Mouse (Mus musculus) liver, embryonic 13.5 days (tissue): ENCODE measurements around the gene Kat7. TPM values are rescaled to one million over a fixed set of nuclear protein-coding genes. Genes with fewer than 3 reads are reported as not detected.

Source experiments
- ATAC-seq: fragments of 200-750 bp; cut with Nextera tagmentation; 2 replicates; pipeline ENCODE4 v1.8.0; 2017; ENCODE audit warnings: low read depth, mild to moderate bottlenecking, moderate number of reproducible peaks, moderate library complexity
- DNase-seq: peaks from one replicate; pipeline ENCODE4 v3.0.0; 2022
- H3K27ac ChIP-seq: fragments of 300-500 bp; sonication (generic); 2 replicates; pipeline ENCODE4 v1.5.1; 2015; ENCODE audit warnings: moderate library complexity, mild to moderate bottlenecking, inconsistent platforms
- H3K27me3 ChIP-seq: fragments of 300-500 bp; sonication (generic); 2 replicates; pipeline ENCODE4 v1.6.1; 2015; ENCODE audit warnings: mild to moderate bottlenecking, inconsistent platforms
- H3K36me3 ChIP-seq: fragments of 300-500 bp; sonication (generic); 2 replicates; pipeline ENCODE4 v1.6.1; 2015; ENCODE audit warnings: mild to moderate bottlenecking, inconsistent platforms
- H3K4me1 ChIP-seq: fragments of 300-500 bp; sonication (generic); replicated peaks from 2 replicates; pipeline ENCODE4 v1.6.1; 2015; ENCODE audit warnings: inconsistent platforms
- H3K4me2 ChIP-seq: fragments of 300-500 bp; sonication (generic); 2 replicates; pipeline ENCODE4 v1.6.1; 2015; ENCODE audit warnings: inconsistent platforms, mild to moderate bottlenecking, moderate library complexity
- H3K4me3 ChIP-seq: fragments of 300-500 bp; sonication (generic); replicated peaks from 2 replicates; pipeline ENCODE4 v1.5.1; 2015; ENCODE audit warnings: mild to moderate bottlenecking, inconsistent platforms
- H3K9ac ChIP-seq: fragments of 300-500 bp; sonication (generic); 2 replicates; pipeline ENCODE4 v1.6.1; 2015; ENCODE audit warnings: mild to moderate bottlenecking, inconsistent platforms
- H3K9me3 ChIP-seq: fragments of 300-500 bp; sonication (generic); replicated peaks from 2 replicates; pipeline ENCODE4 v1.6.1; 2016; ENCODE audit warnings: inconsistent platforms
- WGBS: fragments of 180-500 bp; shearing (Covaris S2); methylation state at CpG from one replicate; pipeline ENCODE4 v1.1.7; 2015; ENCODE audit not compliant: insufficient replicate concordance; 5-methylcytosine and 5-hydroxymethylcytosine counted together
- polyA plus RNA-seq: library from polyadenylated mRNA; unstranded; fragments of >200 nt; fragmentation: Nextera tagmentation; extraction: Ambion mirVana; gene quantifications from 2 replicates; pipeline ENCODE4 v1.2.1, GENCODE M21; 2015

Gene Kat7
- 33.4 and 39.7 TPM in 2 replicates for polyA plus RNA-seq

DNA sequence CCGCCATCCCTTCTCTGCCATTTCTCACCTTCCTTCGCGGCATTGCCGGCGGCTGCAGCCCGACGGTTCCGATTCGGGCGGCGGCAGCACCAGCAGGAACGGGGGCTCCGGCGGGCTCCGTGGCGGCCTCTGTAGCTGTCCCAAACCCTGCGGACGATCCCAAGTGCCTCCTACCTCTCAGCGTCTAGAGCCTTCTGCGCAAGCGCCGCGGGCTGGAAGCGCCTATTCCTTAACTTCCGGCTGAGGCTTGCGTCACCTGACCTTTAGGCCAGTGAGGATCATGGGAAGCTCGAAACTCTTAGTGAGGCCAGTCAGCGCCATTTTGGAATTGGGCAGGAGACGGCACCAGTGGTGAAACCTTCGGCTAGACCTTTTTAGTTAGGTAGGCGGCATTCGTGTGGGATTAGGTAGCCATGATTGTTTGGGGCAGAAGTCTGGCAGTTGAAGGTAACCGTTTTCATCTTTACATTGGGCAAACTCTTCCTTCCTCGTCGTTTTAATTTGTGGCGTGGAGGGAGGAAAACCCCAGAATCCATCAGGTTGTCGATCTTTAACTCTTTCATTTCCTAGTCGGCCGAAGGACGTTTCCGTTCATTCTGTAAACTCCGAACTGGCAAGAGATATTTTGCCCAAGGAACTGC lies at the start of gene Kat7:
Gene Kat7, minus strand, starts transcription at position 240 of the 641 bp plus-strand sequence.
- H3K9ac ChIP-seq, result peak within 1 kb of the TSS; percentile 98
- H3K27ac ChIP-seq, result peak within 1 kb of the TSS; percentile 98
- peaks cover 19% of the 10 kb centered on the region for H3K36me3 ChIP-seq
- DNase-seq (peak; percentile 97), ATAC-seq (peak; percentile 85)
- under 1% methylated on average over 42 of the region's 42 CpGs for WGBS
- no peaks in the 10 kb centered on the region for H3K9me3 ChIP-seq
- peaks cover 60% of the 10 kb centered on the region for H3K4me1 ChIP-seq
- H3K4me3 ChIP-seq, result peak within 1 kb of the TSS; percentile 91
- H3K4me2 ChIP-seq, result peak within 1 kb of the TSS; percentile 93
- no peaks in the 10 kb centered on the region for H3K27me3 ChIP-seq

DNA sequence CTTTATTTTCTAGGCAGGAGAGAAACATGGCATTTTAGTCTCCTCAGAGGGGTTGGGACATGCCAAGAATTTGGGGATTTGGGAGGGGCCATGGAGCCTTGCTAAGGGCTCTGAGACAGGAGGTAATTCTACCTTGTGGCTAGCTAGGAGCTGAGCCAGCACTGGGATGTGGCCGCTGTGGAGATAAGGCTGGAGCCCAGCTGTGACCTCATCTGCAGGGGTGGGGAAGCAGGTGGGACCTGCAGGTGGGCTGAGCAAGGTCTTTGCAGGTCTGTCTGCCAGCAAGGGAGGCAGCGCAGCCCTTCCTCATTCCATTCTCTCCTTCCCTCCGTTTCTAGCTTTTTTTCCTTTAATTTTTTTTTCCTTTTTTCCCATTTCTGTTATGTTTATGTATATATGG lies 48.2 kb upstream of the Kat7 start:
- Histone ChIP-seq H3K4me2 (peak overlapping the region; percentile 74; the same call in 1 of the 2 replicates), H3K9ac (peak overlapping the region; percentile 77), H3K36me3 (peaks cover 86% of the 10 kb centered on the region), H3K4me3 (no peak overlapping the region), H3K27me3 (no peaks in the 10 kb centered on the region), H3K4me1 (peaks cover 64% of the 10 kb centered on the region), H3K9me3 (no peaks in the 10 kb centered on the region), H3K27ac (peak overlapping the region; percentile 100)
- DNase-seq (no peak), ATAC-seq (no peak)
- 64% methylated on average over 3 of the region's 3 CpGs for WGBS

GRCm38 (mm10) chr11:95356469-95357273 lies 46.6 kb upstream of the Kat7 start:
- Histone ChIP-seq H3K27ac (peak overlapping the region; percentile 100), H3K9me3 (no peaks in the 10 kb centered on the region), H3K4me2 (peak overlapping the region; percentile 74), H3K36me3 (peaks cover 90% of the 10 kb centered on the region), H3K4me1 (peaks cover 80% of the 10 kb centered on the region), H3K4me3 (peak overlapping the region; percentile 48), H3K9ac (peak overlapping the region; percentile 77), H3K27me3 (no peaks in the 10 kb centered on the region)
- 20% methylated on average over 17 of the region's 17 CpGs for WGBS
- peak; percentile 96 for DNase-seq
- ATAC-seq, result peak; percentile 96

DNA sequence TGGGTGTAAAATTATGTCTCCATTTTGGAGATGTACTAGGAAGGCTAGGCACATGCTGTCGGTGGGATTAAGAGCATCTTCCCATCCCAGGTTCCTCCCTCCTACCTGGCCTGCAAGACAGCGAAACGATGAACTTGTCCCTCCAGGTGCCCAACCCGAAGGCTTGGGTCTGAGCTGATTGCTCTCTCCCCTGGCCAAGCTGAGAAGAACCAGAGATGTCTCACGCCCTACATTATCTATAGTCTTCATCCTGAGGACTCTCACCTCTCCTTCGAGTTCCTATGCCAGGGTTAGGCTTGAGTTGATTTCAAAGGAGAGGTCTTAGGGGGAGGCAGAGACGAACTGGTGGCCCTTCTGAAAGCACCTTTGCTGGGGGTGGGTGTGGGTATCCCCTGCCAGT lies 46.0 kb upstream of the Kat7 start:
- H3K27ac ChIP-seq, result peak overlapping the region; percentile 100
- no peak for DNase-seq
- 44% methylated on average over 7 of the region's 7 CpGs for WGBS
- no peaks in the 10 kb centered on the region for H3K27me3 ChIP-seq
- peaks cover 91% of the 10 kb centered on the region for H3K36me3 ChIP-seq
- ATAC-seq, result peak; percentile 30
- no peaks in the 10 kb centered on the region for H3K9me3 ChIP-seq
- H3K4me2 ChIP-seq, result peak overlapping the region; percentile 74
- H3K9ac ChIP-seq, result peak overlapping the region; percentile 77
- peaks cover 86% of the 10 kb centered on the region for H3K4me1 ChIP-seq
- H3K4me3 ChIP-seq, result peak overlapping the region; percentile 48

GRCm38 (mm10) chr11:95355661-95356011 lies 45.6 kb upstream of the Kat7 start:
- WGBS, result 89% methylated on average over 5 of the region's 5 CpGs
- Histone ChIP-seq H3K27ac (peak overlapping the region; percentile 100), H3K4me2 (peak overlapping the region; percentile 74), H3K4me1 (peaks cover 90% of the 10 kb centered on the region), H3K9me3 (no peaks in the 10 kb centered on the region), H3K27me3 (no peaks in the 10 kb centered on the region), H3K36me3 (peaks cover 91% of the 10 kb centered on the region), H3K4me3 (peak overlapping the region; percentile 48), H3K9ac (peak overlapping the region; percentile 77)
- DNase-seq (no peak), ATAC-seq (no peak)

DNA sequence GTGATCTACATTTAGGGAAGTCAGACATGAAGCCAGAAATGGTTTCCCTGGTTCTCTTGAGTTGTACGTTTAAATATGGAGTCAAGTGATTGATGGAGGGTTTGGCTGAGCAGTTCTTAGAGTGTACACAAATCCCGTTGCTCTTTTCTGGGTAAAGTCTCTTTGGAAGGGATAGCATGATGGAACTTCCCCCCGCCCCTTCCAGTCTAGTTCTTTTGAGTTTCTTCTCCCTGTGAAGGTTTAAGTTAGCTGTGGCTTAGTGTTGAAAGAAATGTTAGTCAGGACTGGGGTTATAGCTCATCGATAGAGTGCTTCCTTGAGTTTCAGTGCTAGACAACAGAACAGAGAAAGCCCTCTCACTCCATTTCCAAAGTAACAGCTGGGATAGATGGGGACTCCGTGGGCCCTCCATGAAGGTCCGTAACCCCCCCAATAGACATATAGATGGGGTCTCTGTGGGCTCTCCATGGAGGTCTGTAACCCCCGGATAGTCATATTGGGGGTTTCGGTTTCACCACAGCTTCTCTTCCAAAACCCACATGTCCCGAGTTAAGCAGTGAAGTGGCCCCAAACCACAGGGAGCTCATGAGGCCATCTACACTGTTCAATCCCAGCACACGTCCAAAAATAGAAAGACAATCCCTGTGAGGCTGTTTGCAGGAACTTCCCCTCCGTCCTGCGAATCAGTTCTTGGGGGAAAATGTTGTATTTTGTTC lies 45.1 kb upstream of the Kat7 start:
- Histone ChIP-seq H3K27ac (peak overlapping the region; percentile 100), H3K4me2 (peak overlapping the region; percentile 74), H3K4me3 (peak overlapping the region; percentile 48), H3K4me1 (peaks cover 93% of the 10 kb centered on the region), H3K9ac (peak overlapping the region; percentile 77), H3K27me3 (no peaks in the 10 kb centered on the region), H3K9me3 (no peaks in the 10 kb centered on the region), H3K36me3 (peaks cover 91% of the 10 kb centered on the region)
- 62% methylated on average over 12 of the region's 12 CpGs for WGBS
- no peak for DNase-seq
- no peak for ATAC-seq

GRCm38 (mm10) chr11:95354228-95354944 lies 44.3 kb upstream of the Kat7 start:
- DNase-seq, result no peak
- H3K4me2 ChIP-seq, result peak overlapping the region; percentile 74
- H3K36me3 ChIP-seq, result peaks cover 91% of the 10 kb centered on the region
- no peak for ATAC-seq
- H3K4me1 ChIP-seq, result peaks cover 97% of the 10 kb centered on the region
- H3K4me3 ChIP-seq, result peak overlapping the region; percentile 48; the same call in 1 of the 2 replicates
- H3K9ac ChIP-seq, result peak overlapping the region; percentile 77
- peak overlapping the region; percentile 100 for H3K27ac ChIP-seq
- H3K9me3 ChIP-seq, result no peaks in the 10 kb centered on the region
- no peaks in the 10 kb centered on the region for H3K27me3 ChIP-seq
- 69% methylated on average over 14 of the region's 14 CpGs for WGBS

GRCm38 (mm10) chr11:95353226-95353625 lies 43.2 kb upstream of the Kat7 start:
- Histone ChIP-seq H3K27ac (peak overlapping the region; percentile 100), H3K4me3 (0 out of 2 replicates have a peak overlapping the region, but pooled peaks have one; percentile 5), H3K9ac (peak overlapping the region; percentile 44; the same call in 1 of the 2 replicates), H3K27me3 (no peaks in the 10 kb centered on the region), H3K36me3 (peaks cover 91% of the 10 kb centered on the region), H3K4me2 (peak overlapping the region; percentile 10), H3K9me3 (no peaks in the 10 kb centered on the region), H3K4me1 (peaks cover 98% of the 10 kb centered on the region)
- WGBS, result 46% methylated on average over 9 of the region's 9 CpGs
- ATAC-seq (no peak), DNase-seq (no peak)

GRCm38 (mm10) chr11:95352686-95353085 lies 42.6 kb upstream of the Kat7 start:
- Histone ChIP-seq H3K27ac (peak overlapping the region; percentile 100), H3K4me3 (0 out of 2 replicates have a peak overlapping the region, but pooled peaks have one; percentile 5), H3K36me3 (peaks cover 91% of the 10 kb centered on the region), H3K9ac (peak overlapping the region; percentile 44; the same call in 1 of the 2 replicates), H3K4me1 (peaks cover 96% of the 10 kb centered on the region), H3K9me3 (no peaks in the 10 kb centered on the region), H3K4me2 (peak overlapping the region; percentile 10), H3K27me3 (no peaks in the 10 kb centered on the region)
- no peak for ATAC-seq
- 61% methylated on average over 2 of the region's 2 CpGs for WGBS
- no peak for DNase-seq

GRCm38 (mm10) chr11:95350960-95351359 lies 40.9 kb upstream of the Kat7 start:
- Histone ChIP-seq H3K27me3 (no peaks in the 10 kb centered on the region), H3K9ac (0 out of 2 replicates have a peak overlapping the region, but pooled peaks have one; percentile 16), H3K27ac (peak overlapping the region; percentile 68), H3K4me2 (no peak overlapping the region), H3K36me3 (peaks cover 98% of the 10 kb centered on the region), H3K4me3 (no peak overlapping the region), H3K4me1 (peaks cover 94% of the 10 kb centered on the region), H3K9me3 (no peaks in the 10 kb centered on the region)
- no peak for ATAC-seq
- no peak for DNase-seq
- WGBS, result 86% methylated on average over 3 of the region's 3 CpGs
